Mouse (Mus musculus): Measurements from ENCODE around the gene Ttyh1. TPM values are rescaled to one million over a fixed set of nuclear protein-coding genes. Genes with fewer than 3 reads are reported as not detected.
A peak's percentile ranks its signal among the peaks of the same experiment; 100 is the strongest.

Ttyh1 gene
- polyA plus RNA-seq, 1 experiment: 21.5 TPM

DNA sequence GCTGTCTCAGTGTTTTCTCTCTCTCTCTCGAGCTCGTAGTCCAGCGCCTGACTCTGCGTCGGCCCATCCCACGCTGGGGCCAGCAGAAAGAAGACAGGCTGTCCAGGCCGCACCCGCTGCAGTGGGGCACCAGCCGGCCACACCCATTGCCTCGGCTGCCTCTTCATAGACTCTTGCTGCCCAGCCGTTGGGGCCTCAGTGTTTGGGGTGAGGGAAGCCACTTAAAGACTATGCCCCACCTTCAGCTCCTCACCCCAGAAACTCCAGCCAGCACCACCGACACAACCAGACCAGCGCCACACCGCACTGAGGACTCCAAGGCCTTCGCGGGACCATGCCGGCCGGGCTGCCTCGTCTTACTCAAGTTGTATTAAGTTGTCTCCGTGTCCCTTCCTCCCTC lies 28.2 kb downstream of the Ttyh1 start:
- Histone ChIP-seq H3K36me3 (ENCODE audit: control insufficient read depth, insufficient read depth, low read length) (peaks cover 56% of the 10 kb centered on the region), H3K27me3 (ENCODE audit: control insufficient read depth, insufficient read depth, low read length) (no peaks in the 10 kb centered on the region), H3K27ac (ENCODE audit: insufficient read depth, low read depth, low read length) (peak overlapping the region; percentile 100), H3K4me1 (ENCODE audit: control insufficient read depth, insufficient read depth, insufficient read length, low read length) (peaks cover 19% of the 10 kb centered on the region), H3K4me3 (ENCODE audit: low read depth, low read length) (peak overlapping the region; percentile 86)
- TF ChIP-seq CTCF (IDR thresholded peaks at IDR 0.05; ENCODE audit: extremely low read depth, insufficient read length, insufficient replicate concordance, low read depth, low read length) (no peak), POLR2A (IDR thresholded peaks at IDR 0.05; ENCODE audit: low read depth, low read length) (peak; percentile 57)
- WGBS: 39% methylated on average over 20 of the region's 20 CpGs

DNA sequence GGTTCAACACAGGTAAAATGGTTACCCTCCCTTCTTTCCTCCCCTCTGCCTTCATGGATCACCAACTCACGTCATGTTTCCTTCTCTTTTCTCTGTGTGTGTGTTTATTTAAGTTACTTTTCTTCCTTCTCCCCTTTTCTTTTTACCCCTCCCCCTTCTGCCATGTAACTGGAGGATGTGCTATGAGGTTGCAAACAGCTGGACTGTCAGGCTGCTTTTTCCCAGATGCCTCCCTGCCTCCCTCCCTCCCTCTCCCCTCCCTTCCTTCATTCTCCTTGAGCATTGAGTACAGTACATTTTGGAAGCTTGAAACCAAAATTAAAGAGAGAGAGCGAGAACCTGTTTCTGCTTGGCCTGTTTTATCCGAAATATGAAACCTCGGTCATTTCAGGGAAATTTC lies 28.6 kb downstream of the Ttyh1 start:
- H3K4me3 ChIP-seq (ENCODE audit: low read depth, low read length): peak overlapping the region; percentile 86
- TF ChIP-seq POLR2A (IDR thresholded peaks at IDR 0.05; ENCODE audit: low read depth, low read length): no peak
- no peak for TF ChIP-seq CTCF (IDR thresholded peaks at IDR 0.05; ENCODE audit: extremely low read depth, insufficient read length, insufficient replicate concordance, low read depth, low read length)
- peak overlapping the region; percentile 100 for H3K27ac ChIP-seq (ENCODE audit: insufficient read depth, low read depth, low read length)
- no peaks in the 10 kb centered on the region for H3K27me3 ChIP-seq (ENCODE audit: control insufficient read depth, insufficient read depth, low read length)
- H3K36me3 ChIP-seq (ENCODE audit: control insufficient read depth, insufficient read depth, low read length): peaks cover 52% of the 10 kb centered on the region
- peaks cover 19% of the 10 kb centered on the region for H3K4me1 ChIP-seq (ENCODE audit: control insufficient read depth, insufficient read depth, insufficient read length, low read length)
- 59% methylated on average over 4 of the region's 4 CpGs for WGBS

- Histone ChIP-seq H3K27ac (ENCODE audit: insufficient read depth, low read depth, low read length) (peak overlapping the region; percentile 100), H3K27me3 (ENCODE audit: control insufficient read depth, insufficient read depth, low read length) (no peaks in the 10 kb centered on the region), H3K4me1 (ENCODE audit: control insufficient read depth, insufficient read depth, insufficient read length, low read length) (peaks cover 19% of the 10 kb centered on the region), H3K36me3 (ENCODE audit: control insufficient read depth, insufficient read depth, low read length) (peaks cover 44% of the 10 kb centered on the region), H3K4me3 (ENCODE audit: low read depth, low read length) (peak overlapping the region; percentile 86)
- 12% methylated on average over 18 of the region's 18 CpGs for WGBS
- TF ChIP-seq CTCF (IDR thresholded peaks at IDR 0.05; ENCODE audit: extremely low read depth, insufficient read length, insufficient replicate concordance, low read depth, low read length) (0 out of 2 replicates have a peak, but pooled peaks have one; percentile 8), POLR2A (IDR thresholded peaks at IDR 0.05; ENCODE audit: low read depth, low read length) (no peak; the same call in 1 of the 2 replicates)
Observed at GRCm38 (mm10) chr7:4148341-4149208, 29.4 kb downstream of the Ttyh1 start.

- Histone ChIP-seq H3K27ac (ENCODE audit: insufficient read depth, low read depth, low read length) (peak overlapping the region; percentile 100), H3K4me1 (ENCODE audit: control insufficient read depth, insufficient read depth, insufficient read length, low read length) (peaks cover 22% of the 10 kb centered on the region), H3K4me3 (ENCODE audit: low read depth, low read length) (peak overlapping the region; percentile 86), H3K27me3 (ENCODE audit: control insufficient read depth, insufficient read depth, low read length) (no peaks in the 10 kb centered on the region), H3K36me3 (ENCODE audit: control insufficient read depth, insufficient read depth, low read length) (peaks cover 36% of the 10 kb centered on the region)
- WGBS: under 1% methylated on average over 64 of the region's 64 CpGs
- peak; percentile 74 for TF ChIP-seq POLR2A (IDR thresholded peaks at IDR 0.05; ENCODE audit: low read depth, low read length)
- no peak for TF ChIP-seq CTCF (IDR thresholded peaks at IDR 0.05; ENCODE audit: extremely low read depth, insufficient read length, insufficient replicate concordance, low read depth, low read length)
Observed at GRCm38 (mm10) chr7:4149209-4150054, 30.2 kb downstream of the Ttyh1 start.

DNA sequence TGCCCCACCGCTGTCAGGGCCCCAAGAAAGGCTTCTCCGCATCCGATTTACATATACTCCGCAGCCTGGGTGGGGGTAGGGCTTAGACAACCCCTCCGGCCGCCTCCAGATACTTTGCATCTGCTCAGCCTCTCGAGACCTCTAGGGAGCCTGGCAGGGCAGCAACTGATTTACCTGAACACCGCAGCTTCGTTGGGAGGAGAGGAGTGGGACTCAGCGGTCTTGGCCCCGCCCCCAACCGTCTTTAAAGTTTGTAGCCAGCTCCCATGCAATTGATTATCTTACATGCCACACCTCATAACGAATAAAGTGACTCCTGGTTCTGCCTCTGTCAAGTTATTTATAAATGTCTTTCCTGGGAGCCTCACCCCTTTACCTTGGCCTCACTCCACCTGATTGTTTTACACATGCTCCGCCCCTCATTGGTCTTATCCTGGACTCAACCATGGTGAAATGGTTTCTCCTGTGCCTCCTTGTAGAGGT lies 30.9 kb downstream of the Ttyh1 start, which contains the start of gene Leng9:
Gene Leng9, minus strand, starts transcription at position 316 of the 483 bp plus-strand sequence.
- TF ChIP-seq POLR2A (IDR thresholded peaks at IDR 0.05; ENCODE audit: low read depth, low read length) (peak; percentile 34; the same call in 1 of the 2 replicates), CTCF (IDR thresholded peaks at IDR 0.05; ENCODE audit: extremely low read depth, insufficient read length, insufficient replicate concordance, low read depth, low read length) (no peak)
- Histone ChIP-seq H3K27ac (ENCODE audit: insufficient read depth, low read depth, low read length) (peak within 1 kb of the TSS; percentile 100), H3K27me3 (ENCODE audit: control insufficient read depth, insufficient read depth, low read length) (no peaks in the 10 kb centered on the region), H3K4me3 (ENCODE audit: low read depth, low read length) (peak within 1 kb of the TSS; percentile 86), H3K4me1 (ENCODE audit: control insufficient read depth, insufficient read depth, insufficient read length, low read length) (peaks cover 26% of the 10 kb centered on the region), H3K36me3 (ENCODE audit: control insufficient read depth, insufficient read depth, low read length) (peaks cover 33% of the 10 kb centered on the region)
- under 1% methylated on average over 14 of the region's 14 CpGs for WGBS

GRCm38 (mm10) chr7:4150811-4151221 lies 31.6 kb downstream of the Ttyh1 start:
- Histone ChIP-seq H3K27ac (ENCODE audit: insufficient read depth, low read depth, low read length) (peak overlapping the region; percentile 100), H3K27me3 (ENCODE audit: control insufficient read depth, insufficient read depth, low read length) (no peaks in the 10 kb centered on the region), H3K4me1 (ENCODE audit: control insufficient read depth, insufficient read depth, insufficient read length, low read length) (peaks cover 26% of the 10 kb centered on the region), H3K36me3 (ENCODE audit: control insufficient read depth, insufficient read depth, low read length) (peaks cover 28% of the 10 kb centered on the region), H3K4me3 (ENCODE audit: low read depth, low read length) (peak overlapping the region; percentile 59)
- 5% methylated on average over 14 of the region's 14 CpGs for WGBS
- TF ChIP-seq POLR2A (IDR thresholded peaks at IDR 0.05; ENCODE audit: low read depth, low read length): no peak; the same call in 1 of the 2 replicates
- TF ChIP-seq CTCF (IDR thresholded peaks at IDR 0.05; ENCODE audit: extremely low read depth, insufficient read length, insufficient replicate concordance, low read depth, low read length): no peak

Data from small intestine, adult 2 months (tissue).